9 mouse cellular contexts compared by ENCODE assay signal in the genomic region with DNA sequence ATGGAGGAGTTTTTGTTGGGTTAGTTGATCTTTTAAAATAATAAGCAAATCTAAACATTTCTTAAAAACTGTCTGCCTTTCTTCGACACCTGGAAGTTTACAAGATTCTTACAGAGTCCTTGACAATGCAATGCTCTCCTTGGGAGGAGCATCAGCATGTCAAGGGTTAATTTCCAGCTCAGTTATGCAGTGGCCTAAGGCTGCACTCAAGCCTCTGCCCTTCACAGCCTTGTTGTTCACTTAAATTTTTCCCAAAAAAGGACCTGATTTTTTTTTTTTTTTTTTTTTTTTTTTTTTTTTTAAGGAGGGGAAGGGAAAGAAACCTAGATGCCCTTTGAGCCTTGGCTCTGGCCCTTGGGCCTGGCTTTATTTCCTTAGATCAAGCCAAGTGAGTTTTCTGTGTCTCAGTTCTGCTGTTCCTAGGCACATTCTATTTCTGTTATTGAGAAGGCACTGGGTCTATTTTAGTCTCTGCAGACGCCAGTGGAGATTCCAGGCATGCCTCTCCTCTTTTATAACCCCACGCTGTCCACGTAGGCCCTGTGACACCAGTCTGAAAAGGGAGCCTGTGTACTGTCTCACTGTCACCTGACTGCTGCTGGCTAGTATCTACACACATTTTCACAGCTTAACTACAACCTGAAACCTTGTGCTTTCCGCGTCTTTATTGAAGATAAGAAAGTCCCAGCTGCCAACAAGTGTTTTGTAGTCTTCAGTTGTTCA. TPM values are rescaled to one million over a fixed set of nuclear protein-coding genes. Genes with fewer than 3 reads are reported as not detected.
A peak's percentile ranks its signal among the peaks of the same experiment; 100 is the strongest.
DNase-seq lines count a peak whose midpoint lies in the region; ATAC-seq and TF ChIP-seq lines count a peak whose summit lies in the region.
"Had no signal": no experiment of that assay in that cellular context is flagged by ENCODE, and none has a peak within 500 bp of the region (broad histone marks: within the 10 kb centered on the region; RNA-seq: fewer than 3 reads in every experiment).

No protein-coding gene starts in this region.

- H3K36me3 ChIP-seq in kidney, postnatal 0 days (ENCODE audit: insufficient read depth, low read length), result 0 out of 2 replicates have a peak, but pooled peaks cover 9% of the 10 kb centered on the region
- H3K36me3 ChIP-seq in stomach, embryonic 16.5 days (ENCODE audit: control insufficient read depth, insufficient read depth, low read length), result no peaks in the 10 kb centered on the region
- H3K36me3 ChIP-seq in midbrain, embryonic 13.5 days, result peaks cover 50% of the 10 kb centered on the region

- no peaks in the 10 kb centered on the region for H3K4me1 ChIP-seq in kidney, postnatal 0 days (replicated peaks; ENCODE audit: insufficient read depth, low read length)
- H3K4me1 ChIP-seq in stomach, embryonic 16.5 days (ENCODE audit: control insufficient read depth, insufficient read depth, low read length), result peaks cover 24% of the 10 kb centered on the region
- no peaks in the 10 kb centered on the region for H3K4me1 ChIP-seq in midbrain, embryonic 13.5 days (replicated peaks)
- H3K4me1 ChIP-seq: neural tube, embryonic 12.5 days had no signal

- H3K4me3 ChIP-seq in kidney, postnatal 0 days (replicated peaks; ENCODE audit: low read depth, low read length), result no peak overlapping the region
- H3K4me3 ChIP-seq in stomach, embryonic 16.5 days (replicated peaks; ENCODE audit: low read length), result no peak overlapping the region
- no peak overlapping the region for H3K4me3 ChIP-seq in midbrain, embryonic 13.5 days (replicated peaks)
- H3K4me3 ChIP-seq: neural tube, embryonic 12.5 days had no signal

- peak overlapping the region; percentile 38; the same call in 1 of the 2 replicates for H3K27ac ChIP-seq in kidney, postnatal 0 days
- H3K27ac ChIP-seq in stomach, embryonic 16.5 days (ENCODE audit: low read length), result peak overlapping the region; percentile 75
- no peak overlapping the region for H3K27ac ChIP-seq in midbrain, embryonic 13.5 days
- H3K27ac ChIP-seq: neural tube, embryonic 12.5 days had no signal

- H3K4me2 ChIP-seq in kidney, postnatal 0 days (ENCODE audit: low read length), result no peak overlapping the region
- no peak overlapping the region for H3K4me2 ChIP-seq in stomach, embryonic 16.5 days (ENCODE audit: low read depth, low read length)
- no peak overlapping the region for H3K4me2 ChIP-seq in midbrain, embryonic 13.5 days (replicated peaks)
- H3K4me2 ChIP-seq: neural tube, embryonic 12.5 days had no signal

- no peak overlapping the region for H3K9ac ChIP-seq in kidney, postnatal 0 days (ENCODE audit: low read depth, low read length)
- 0 out of 2 replicates have a peak overlapping the region, but pooled peaks have one; percentile 19 for H3K9ac ChIP-seq in stomach, embryonic 16.5 days (ENCODE audit: low read length)
- H3K9ac ChIP-seq in midbrain, embryonic 13.5 days (replicated peaks), result no peak overlapping the region
- H3K9ac ChIP-seq: neural tube, embryonic 12.5 days had no signal

- H3K27me3 ChIP-seq in kidney, postnatal 0 days (ENCODE audit: insufficient read depth, low read length), result no peaks in the 10 kb centered on the region
- H3K27me3 ChIP-seq in stomach, embryonic 16.5 days (ENCODE audit: control insufficient read depth, insufficient read depth, low read length), result no peaks in the 10 kb centered on the region
- H3K27me3 ChIP-seq in midbrain, embryonic 13.5 days, result no peaks in the 10 kb centered on the region
- H3K27me3 ChIP-seq: neural tube, embryonic 12.5 days had no signal

- no peak for TF ChIP-seq CTCF in kidney, postnatal 0 days (IDR thresholded peaks at IDR 0.05; ENCODE audit: low read depth)

- 57% methylated on average over 6 of the region's 6 CpGs for WGBS in kidney, postnatal 0 days
- 41% methylated on average over 6 of the region's 6 CpGs for WGBS in stomach, embryonic 16.5 days
- 79% methylated on average over 6 of the region's 6 CpGs for WGBS in midbrain, embryonic 13.5 days

- no peak for ATAC-seq in kidney, postnatal 0 days (replicated peaks; ENCODE audit: low FRiP score, low read depth)
- ATAC-seq in stomach, embryonic 16.5 days (ENCODE audit: insufficient read depth, low FRiP score), result peak; percentile 31; the same call in 1 of the 2 replicates
- no peak for ATAC-seq in midbrain, embryonic 13.5 days

- peak; percentile 7 for DNase-seq in ovary, postnatal 36 days (ENCODE audit: low spot score)
- DNase-seq in ovary, postnatal 10 days (ENCODE audit: low spot score), result no peak
- peak; percentile 74 for DNase-seq in heart, adult 8-10 months (ENCODE audit: low spot score)
- DNase-seq in kidney, postnatal 0 days (ENCODE audit: low spot score), result peak; percentile 36
- no peak for DNase-seq in cerebellum, adult 8-10 months
- no peak for DNase-seq in natural killer cell, adult 2 months (ENCODE audit: low spot score in 2 of 2)

- H3K9me3 ChIP-seq in kidney, postnatal 0 days (replicated peaks; ENCODE audit: low read length), result no peaks in the 10 kb centered on the region
- no peaks in the 10 kb centered on the region for H3K9me3 ChIP-seq in stomach, embryonic 16.5 days (replicated peaks; ENCODE audit: control insufficient read depth, low read length)
- H3K9me3 ChIP-seq in midbrain, embryonic 13.5 days, result no peaks in the 10 kb centered on the region
- H3K9me3 ChIP-seq: neural tube, embryonic 12.5 days had no signal

RNA-seq across cellular contexts. Expression of gene Miga1, which starts 36.0 kb away (rescaled TPM):
- 10 to 100 TPM; 10.4 to 15.8 (median 10.9) TPM for total RNA-seq in heart, adult 8-10 months (2022)
- 14.4 and 14.6 TPM in 2 replicates for polyA plus RNA-seq in kidney, postnatal 0 days (2015; fragmentation: Nextera tagmentation; extraction: Ambion mirVana)
- 10.9 and 11.1 TPM in 2 replicates for polyA plus RNA-seq in stomach, embryonic 16.5 days (2015; fragmentation: Nextera tagmentation; extraction: Ambion mirVana)
- 18.1 TPM in 2 replicates for polyA plus RNA-seq in midbrain, embryonic 13.5 days (2015; fragmentation: Nextera tagmentation; extraction: Ambion mirVana)

RNA-seq across cellular contexts. Expression of gene Nexn, which starts 38.1 kb away (rescaled TPM):
- 100 to 1,000 TPM; 264 to 407 (median 333) TPM for total RNA-seq in heart, adult 8-10 months (2022)
- 15.8 and 18.1 TPM in 2 replicates for polyA plus RNA-seq in kidney, postnatal 0 days (2015; fragmentation: Nextera tagmentation; extraction: Ambion mirVana)
- 33.8 and 44.9 TPM in 2 replicates for polyA plus RNA-seq in stomach, embryonic 16.5 days (2015; fragmentation: Nextera tagmentation; extraction: Ambion mirVana)
- polyA plus RNA-seq in midbrain, embryonic 13.5 days (2015; fragmentation: Nextera tagmentation; extraction: Ambion mirVana), result 1.9 and 2.8 TPM in 2 replicates

RNA-seq across cellular contexts. Expression of gene Usp33, which starts 42.0 kb away (rescaled TPM):
- total RNA-seq in heart, adult 8-10 months (2022), result 10 to 100 TPM; 24.5 to 25.5 (median 24.6) TPM
- 30.5 and 30.7 TPM in 2 replicates for polyA plus RNA-seq in kidney, postnatal 0 days (2015; fragmentation: Nextera tagmentation; extraction: Ambion mirVana)
- 44.3 and 45.8 TPM in 2 replicates for polyA plus RNA-seq in stomach, embryonic 16.5 days (2015; fragmentation: Nextera tagmentation; extraction: Ambion mirVana)
- 79.1 and 85.8 TPM in 2 replicates for polyA plus RNA-seq in midbrain, embryonic 13.5 days (2015; fragmentation: Nextera tagmentation; extraction: Ambion mirVana)

Comparison
In these comparisons a context has a peak if more than half of its experiments do, and no peak if none do; other contexts are left out.
1. DNase-seq: peak in ovary, postnatal 36 days (single experiment), heart, adult 8-10 months (single experiment) and kidney, postnatal 0 days (single experiment); none in ovary, postnatal 10 days (single experiment), cerebellum, adult 8-10 months (single experiment) and natural killer cell, adult 2 months (0 of 2).